Mouse (Mus musculus) midbrain, embryonic 16.5 days (tissue): Measurements from ENCODE around the gene Atp11c. TPM values are rescaled to one million over a fixed set of nuclear protein-coding genes. Genes with fewer than 3 reads are reported as not detected.

Experiments
- ATAC-seq: fragments of 200-750 bp; cut with Nextera tagmentation; 2 replicates; pipeline ENCODE4 v1.8.0; 2017; ENCODE audit warnings: moderate TSS enrichment
- H3K27ac ChIP-seq: fragments of 300-500 bp; sonication (generic); 2 replicates; pipeline ENCODE4 v1.5.1; 2014; ENCODE audit warnings: mild to moderate bottlenecking, low read length, mixed read lengths
- H3K27me3 ChIP-seq: fragments of 300-500 bp; sonication (generic); 2 replicates; pipeline ENCODE4 v1.6.1; 2014; ENCODE audit warnings: low read depth, low read length, mixed read lengths; ENCODE audit not compliant: control insufficient read depth, insufficient read depth
- H3K36me3 ChIP-seq: fragments of 300-500 bp; sonication (generic); 2 replicates; pipeline ENCODE4 v1.6.1; 2014; ENCODE audit warnings: mild to moderate bottlenecking, low read length, moderate library complexity, mixed read lengths; ENCODE audit not compliant: control insufficient read depth, insufficient read depth
- H3K4me1 ChIP-seq: fragments of 300-500 bp; sonication (generic); 2 replicates; pipeline ENCODE4 v1.6.1; 2014; ENCODE audit warnings: mild to moderate bottlenecking, low read length, mixed read lengths; ENCODE audit not compliant: control insufficient read depth, insufficient read depth
- H3K4me2 ChIP-seq: fragments of 300-500 bp; sonication (generic); 2 replicates; pipeline ENCODE4 v1.6.1; 2014; ENCODE audit warnings: mild to moderate bottlenecking, low read length, mixed read lengths
- H3K4me3 ChIP-seq: fragments of 300-500 bp; sonication (generic); 2 replicates; pipeline ENCODE4 v1.5.1; 2014; ENCODE audit warnings: low read depth, mild to moderate bottlenecking, low read length, moderate library complexity, mixed read lengths
- H3K9ac ChIP-seq: fragments of 300-500 bp; sonication (generic); 2 replicates; pipeline ENCODE4 v1.6.1; 2014; ENCODE audit warnings: low read depth, low read length, mixed read lengths
- H3K9me3 ChIP-seq: fragments of 300-500 bp; sonication (generic); replicated peaks from 2 replicates; pipeline ENCODE4 v1.6.1; 2014; ENCODE audit warnings: mild to moderate bottlenecking, low read length, mixed read lengths; ENCODE audit not compliant: control insufficient read depth, poor library complexity, severe bottlenecking
- WGBS: fragments of 180-500 bp; shearing (Covaris S2); extraction: QIAGEN DNeasy Blood & Tissue Kit; methylation state at CpG from one replicate; pipeline ENCODE4 v1.1.7; 2014; 5-methylcytosine and 5-hydroxymethylcytosine counted together
- polyA plus RNA-seq: library from polyadenylated mRNA; unstranded; fragments of >200 nt; fragmentation: Nextera tagmentation; extraction: Ambion mirVana; gene quantifications from 2 replicates; pipeline ENCODE4 v1.2.1, GENCODE M21; 2015

Atp11c gene
- polyA plus RNA-seq, 1 experiment from 2014 or later = 8.9 TPM

DNA sequence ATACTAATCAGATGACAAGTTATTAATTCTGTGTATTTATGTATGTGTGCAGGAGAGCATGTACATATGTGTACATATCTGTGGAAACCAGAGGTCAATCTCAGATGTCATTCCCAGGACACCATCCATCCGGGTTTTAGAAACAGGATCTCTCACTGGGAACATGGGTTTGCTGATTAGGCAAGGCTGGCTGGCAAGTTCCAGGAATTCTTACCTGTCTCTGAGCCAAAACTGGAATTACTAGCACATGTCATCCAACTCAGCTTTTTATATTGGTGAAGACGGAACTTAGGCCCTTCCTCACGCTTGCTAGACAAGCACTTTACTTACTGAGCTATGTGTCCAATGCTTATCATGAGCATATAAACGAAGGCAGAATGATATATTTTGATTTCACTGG, 247.5 kb downstream of the Atp11c start:
- ATAC-seq = no peak
- 80% methylated on average over 4 of the region's 4 CpGs for WGBS
- Histone ChIP-seq H3K9me3 (no peaks in the 10 kb centered on the region), H3K9ac (no peak overlapping the region), H3K4me1 (no peaks in the 10 kb centered on the region), H3K4me2 (no peak overlapping the region), H3K27me3 (no peaks in the 10 kb centered on the region), H3K27ac (no peak overlapping the region), H3K36me3 (no peaks in the 10 kb centered on the region), H3K4me3 (no peak overlapping the region)

GRCm38 (mm10) chrX:60329735-60330134, 262.8 kb downstream of the Atp11c start:
- H3K9me3 ChIP-seq = no peaks in the 10 kb centered on the region
- no peak overlapping the region for H3K27ac ChIP-seq
- ATAC-seq = no peak
- H3K36me3 ChIP-seq = no peaks in the 10 kb centered on the region
- no peak overlapping the region for H3K4me3 ChIP-seq
- H3K27me3 ChIP-seq = no peaks in the 10 kb centered on the region
- 97% methylated on average over 3 of the region's 3 CpGs for WGBS
- H3K9ac ChIP-seq = no peak overlapping the region
- H3K4me2 ChIP-seq = no peak overlapping the region
- no peaks in the 10 kb centered on the region for H3K4me1 ChIP-seq

DNA sequence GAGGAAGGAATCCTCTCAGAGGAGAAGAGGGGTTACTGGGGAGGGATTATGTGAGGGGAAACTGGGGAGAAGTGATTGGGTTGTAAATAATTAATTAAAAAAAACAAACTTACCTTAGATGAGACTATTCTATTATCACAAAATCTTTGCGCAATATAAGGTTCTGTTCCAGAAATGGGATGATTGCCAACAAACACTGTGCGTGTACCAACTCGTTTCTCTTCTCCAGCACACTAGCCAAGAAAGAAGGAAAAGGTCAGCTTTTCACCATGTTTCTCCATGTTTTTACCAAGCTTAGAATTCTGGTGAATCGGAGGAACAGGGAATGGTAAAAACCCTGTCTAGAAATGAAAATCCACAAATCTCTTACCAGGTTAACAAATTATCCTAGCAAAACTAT, 271.2 kb downstream of the Atp11c start:
- no peaks in the 10 kb centered on the region for H3K4me1 ChIP-seq
- no peak overlapping the region for H3K4me2 ChIP-seq
- no peaks in the 10 kb centered on the region for H3K27me3 ChIP-seq
- H3K9me3 ChIP-seq = no peaks in the 10 kb centered on the region
- H3K9ac ChIP-seq = no peak overlapping the region
- 92% methylated on average over 4 of the region's 4 CpGs for WGBS
- H3K27ac ChIP-seq = no peak overlapping the region
- H3K4me3 ChIP-seq = no peak overlapping the region
- no peak for ATAC-seq
- no peaks in the 10 kb centered on the region for H3K36me3 ChIP-seq

- Histone ChIP-seq H3K9me3 (no peaks in the 10 kb centered on the region), H3K27ac (no peak overlapping the region), H3K4me3 (no peak overlapping the region), H3K9ac (no peak overlapping the region), H3K36me3 (no peaks in the 10 kb centered on the region), H3K4me2 (no peak overlapping the region), H3K27me3 (no peaks in the 10 kb centered on the region), H3K4me1 (no peaks in the 10 kb centered on the region)
- ATAC-seq = no peak
- 88% methylated on average over 3 of the region's 3 CpGs for WGBS
These were observed 274.8 kb downstream of the Atp11c start for GRCm38 (mm10) chrX:60317661-60318060.

DNA sequence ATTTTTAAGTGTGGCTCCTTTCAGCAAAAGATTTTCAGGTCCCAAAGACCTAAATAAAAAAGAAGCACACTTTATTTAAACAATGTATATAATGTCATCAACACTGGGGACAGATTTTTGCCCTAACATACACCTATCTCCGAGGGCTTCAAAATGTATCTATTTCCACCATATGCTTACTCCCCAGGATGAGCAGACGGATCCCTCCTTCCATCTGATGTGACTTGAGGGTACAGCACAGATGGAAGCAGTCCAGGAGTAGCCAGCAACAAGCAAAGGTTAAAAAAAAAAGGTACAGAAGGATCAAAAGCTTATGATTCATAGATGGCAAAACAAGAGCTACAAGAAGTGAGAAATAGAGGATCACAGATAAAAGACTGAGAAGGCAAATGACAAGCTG, 300.2 kb downstream of the Atp11c start:
- no peak for ATAC-seq
- Histone ChIP-seq H3K9ac (no peak overlapping the region), H3K4me2 (no peak overlapping the region), H3K4me3 (no peak overlapping the region), H3K9me3 (no peaks in the 10 kb centered on the region), H3K27ac (no peak overlapping the region), H3K36me3 (no peaks in the 10 kb centered on the region), H3K4me1 (no peaks in the 10 kb centered on the region), H3K27me3 (no peaks in the 10 kb centered on the region)
- 85% methylated on average over 2 of the region's 2 CpGs for WGBS

DNA sequence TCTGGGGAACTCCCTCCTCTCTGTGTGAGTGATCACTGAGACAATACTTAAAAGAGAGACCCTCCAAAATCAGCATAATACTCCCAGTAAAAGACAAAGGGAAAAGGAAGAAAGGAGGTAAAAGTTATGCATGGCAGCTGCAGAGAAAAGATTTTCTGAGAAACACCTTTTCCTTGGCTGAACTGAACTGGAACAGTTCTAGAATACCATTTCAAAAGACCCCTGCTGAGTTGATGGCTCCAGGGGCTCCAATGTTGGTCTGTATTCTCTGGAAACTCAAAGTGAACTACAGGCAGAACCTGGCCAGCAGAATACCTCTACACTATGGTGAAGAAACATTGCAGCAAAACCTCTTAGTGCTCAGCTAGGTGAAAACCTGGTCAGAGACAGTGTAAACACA, 337.2 kb downstream of the Atp11c start:
- no peaks in the 10 kb centered on the region for H3K4me1 ChIP-seq
- no peak for ATAC-seq
- H3K9me3 ChIP-seq = no peaks in the 10 kb centered on the region

GRCm38 (mm10) chrX:60187726-60188125, 404.8 kb downstream of the Atp11c start:
- no peak overlapping the region for H3K27ac ChIP-seq
- no peaks in the 10 kb centered on the region for H3K36me3 ChIP-seq
- 47% methylated on average over 1 of the region's 1 CpGs for WGBS
- no peak overlapping the region for H3K4me3 ChIP-seq
- H3K4me2 ChIP-seq = no peak overlapping the region
- H3K9ac ChIP-seq = no peak overlapping the region
- no peaks in the 10 kb centered on the region for H3K27me3 ChIP-seq
- H3K9me3 ChIP-seq = no peaks in the 10 kb centered on the region
- no peak for ATAC-seq
- H3K4me1 ChIP-seq = no peaks in the 10 kb centered on the region

More for the DNA sequence above, 337.2 kb downstream of the Atp11c start:
- Histone ChIP-seq H3K36me3 (no peaks in the 10 kb centered on the region), H3K27me3 (no peaks in the 10 kb centered on the region), H3K27ac (no peak overlapping the region), H3K4me2 (no peak overlapping the region), H3K4me3 (no peak overlapping the region), H3K9ac (no peak overlapping the region)

DNA sequence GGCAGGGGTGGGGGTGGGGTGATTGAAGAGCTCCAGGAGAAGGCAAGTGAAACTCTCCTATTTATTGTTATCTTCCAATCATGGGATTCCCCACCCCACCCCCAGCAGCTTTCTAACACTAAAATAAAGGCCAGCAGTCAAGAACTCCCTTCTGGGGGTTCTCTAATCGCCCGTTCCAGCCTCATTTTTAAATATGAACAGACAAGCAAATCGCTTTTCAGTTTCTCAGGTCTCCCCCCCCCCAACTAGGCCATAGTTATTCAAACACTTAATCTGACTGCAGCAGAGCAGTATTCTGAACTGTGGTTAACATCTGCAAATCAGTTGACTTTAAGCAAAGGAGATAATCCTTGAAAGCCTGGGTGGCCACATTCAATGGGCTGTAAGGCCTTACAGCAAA, 409.9 kb downstream of the Atp11c start:
- H3K4me3 ChIP-seq = no peak overlapping the region
- 21% methylated on average over 3 of the region's 3 CpGs for WGBS

DNA sequence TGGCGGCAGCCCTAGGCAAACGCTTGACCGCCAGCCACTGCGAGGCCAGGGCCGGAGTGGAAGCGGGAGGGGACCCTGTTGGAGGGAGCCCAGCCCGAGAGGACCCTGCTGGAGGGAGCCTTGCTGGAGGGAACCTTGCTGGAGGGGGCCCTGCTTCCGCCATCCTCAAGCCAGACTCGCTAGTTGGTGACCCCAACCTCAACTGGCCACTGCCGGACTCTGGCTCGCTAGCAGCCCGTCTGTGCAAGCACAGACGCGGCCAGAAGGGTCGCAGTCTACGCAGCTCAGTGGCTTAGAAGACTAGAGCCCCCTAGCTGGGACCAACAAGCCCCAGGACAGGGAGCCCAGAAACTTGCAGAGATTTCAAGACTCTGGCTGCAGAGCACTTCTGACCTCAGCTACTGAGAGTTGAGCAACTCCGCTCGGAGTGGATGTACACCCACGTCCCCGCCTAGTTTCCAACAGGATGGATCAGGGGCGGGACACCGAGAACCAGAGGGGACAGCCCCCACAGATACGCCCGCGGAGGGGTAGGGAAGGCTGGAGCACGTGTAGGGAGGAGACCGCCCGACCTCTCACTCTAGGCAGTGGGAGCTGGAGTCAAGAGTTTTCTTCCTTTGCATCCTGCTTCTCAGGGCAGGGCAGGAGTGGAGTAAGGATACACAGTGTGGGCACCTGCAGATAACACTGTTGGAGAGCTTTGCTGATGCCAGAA, 413.6 kb downstream of the Atp11c start, which contains the start of gene Mcf2:
Gene Mcf2, minus strand, starts transcription at position 346 of the 715 bp plus-strand sequence.
- Histone ChIP-seq H3K4me1 (no peaks in the 10 kb centered on the region), H3K9me3 (no peaks in the 10 kb centered on the region), H3K4me3 (peak within 1 kb of the TSS; percentile 48), H3K27me3 (0 out of 2 replicates have a peak, but pooled peaks cover 2% of the 10 kb centered on the region), H3K36me3 (no peaks in the 10 kb centered on the region), H3K9ac (peak within 1 kb of the TSS; percentile 30), H3K27ac (no peak within 1 kb of the TSS), H3K4me2 (peak within 1 kb of the TSS; percentile 88)
- 19% methylated on average over 25 of the region's 28 CpGs for WGBS
- ATAC-seq = peak; percentile 86

More for the DNA sequence above, 409.9 kb downstream of the Atp11c start:
- no peaks in the 10 kb centered on the region for H3K9me3 ChIP-seq
- H3K36me3 ChIP-seq = no peaks in the 10 kb centered on the region
- no peak overlapping the region for H3K27ac ChIP-seq
- ATAC-seq = no peak
- H3K4me2 ChIP-seq = no peak overlapping the region
- no peaks in the 10 kb centered on the region for H3K4me1 ChIP-seq
- H3K9ac ChIP-seq = no peak overlapping the region
- H3K27me3 ChIP-seq = 0 out of 2 replicates have a peak, but pooled peaks cover 2% of the 10 kb centered on the region
